Mouse (Mus musculus) bone marrow, adult 2 months (tissue): ENCODE data around the gene Zfp664.

Experiments used
- CTCF ChIP-seq: fragments of 200-500 bp; IDR thresholded peaks from 2 replicates; pipeline ENCODE4 v1.5.1; 2011; ENCODE audit warnings: low read length, control low read depth; ENCODE audit not compliant: control insufficient read depth, insufficient read depth
- POLR2A ChIP-seq: fragments of 200-500 bp; IDR thresholded peaks from 2 replicates; pipeline ENCODE4 v1.6.1; 2011; ENCODE audit warnings: low read depth, mild to moderate bottlenecking, control low read depth, low read length, borderline replicate concordance; ENCODE audit not compliant: control insufficient read depth

DNA sequence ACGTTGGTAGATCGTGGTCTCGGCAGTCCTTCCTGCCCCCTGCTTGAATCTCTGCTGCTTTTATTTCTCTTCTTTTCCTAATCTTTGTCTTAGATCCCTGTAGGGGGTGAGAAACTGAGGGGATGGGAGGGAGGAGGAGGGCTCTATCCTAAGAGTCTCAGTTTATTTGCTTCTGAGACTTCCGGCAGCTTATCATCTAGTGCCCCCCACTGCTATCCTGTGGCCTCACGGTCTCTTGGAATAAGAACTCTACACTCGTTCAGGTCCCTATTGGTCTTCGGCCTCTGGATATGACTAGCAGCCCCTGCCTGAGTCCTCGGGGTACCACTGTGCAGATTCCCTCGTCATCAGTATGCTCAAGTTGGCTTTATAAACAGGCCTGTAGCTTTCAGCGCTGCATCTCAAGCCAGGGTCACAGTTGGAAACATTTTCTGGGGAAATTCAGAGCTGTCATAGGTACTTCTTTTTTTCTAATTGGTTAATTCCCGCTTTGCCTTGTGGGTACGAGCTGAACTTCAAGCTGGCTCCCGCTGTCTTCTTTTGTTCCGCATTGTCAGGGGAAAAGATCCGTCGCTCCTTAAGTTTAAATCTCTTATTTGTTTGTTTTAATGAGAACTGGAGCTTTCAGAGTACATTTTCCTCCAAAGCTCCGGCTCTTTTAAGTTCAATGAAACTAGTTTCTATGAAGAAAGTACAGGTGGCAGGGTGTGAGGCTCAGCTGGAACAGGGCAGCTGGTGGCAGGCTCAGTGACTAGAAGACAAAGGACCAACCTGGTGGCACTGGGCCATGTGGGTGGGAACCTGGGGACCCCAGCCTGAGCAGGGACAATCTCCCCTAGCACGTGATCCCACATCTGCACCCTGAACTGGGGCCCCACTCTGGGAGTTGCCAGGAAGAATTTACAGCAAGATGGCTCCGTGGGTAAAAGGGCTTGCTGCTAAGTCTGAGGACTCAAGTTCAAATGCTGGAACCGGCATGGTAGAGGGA is 50.7 kb downstream of the Zfp664 start:
- TF ChIP-seq CTCF (no peak), POLR2A (no peak)
